Comparison of ENCODE assay signal across 9 mouse cellular contexts in genomic region chr14:25800166-25800960, GRCm38 (mm10). TPM values are rescaled to one million over a fixed set of nuclear protein-coding genes. Genes with fewer than 3 reads are reported as not detected.
DNase-seq lines count a peak whose midpoint lies in the region; ATAC-seq lines count a peak whose summit lies in the region.
"Had no signal": no experiment of that assay in that cellular context is flagged by ENCODE, and none has a peak within 500 bp of the region (broad histone marks: within the 10 kb centered on the region; RNA-seq: fewer than 3 reads in every experiment).

No protein-coding gene starts in this region.

- no peak for ATAC-seq in hindbrain, embryonic 12.5 days (ENCODE audit: low FRiP score)

- peaks cover 6% of the 10 kb centered on the region for H3K27me3 ChIP-seq in hindbrain, embryonic 12.5 days

- H3K4me3 ChIP-seq in hindbrain, embryonic 12.5 days: no peak overlapping the region
- H3K4me3 ChIP-seq: megakaryocyte, embryonic 14.5 days had no signal

- no peaks in the 10 kb centered on the region for H3K9me3 ChIP-seq in hindbrain, embryonic 12.5 days (replicated peaks)

- peak overlapping the region; percentile 15; the same call in 1 of the 2 replicates for H3K4me2 ChIP-seq in hindbrain, embryonic 12.5 days (replicated peaks)

- no peak overlapping the region for H3K9ac ChIP-seq in hindbrain, embryonic 12.5 days

- 28% methylated on average over 19 of the region's 19 CpGs for WGBS in hindbrain, embryonic 12.5 days

- DNase-seq in MN1 (ENCODE audit: low spot score): peak; percentile 91
- DNase-seq in cerebellum, adult 9-11 months: peak; percentile 65
- peak; percentile 54 to 78 for DNase-seq in frontal cortex, postnatal 14 days (ENCODE audit: low spot score in 2 of 2)
- peak; percentile 90 to 91 for DNase-seq in layer of hippocampus, postnatal 10 days (ENCODE audit: low spot score in 2 of 2)
- peak; percentile 93 for DNase-seq in lung, postnatal 14 days
- peak; percentile 90 for DNase-seq in retina, embryonic 14.5 days (ENCODE audit: low spot score)
- peak; percentile 77 to 85 for DNase-seq in thymus, postnatal 36 days

- H3K36me3 ChIP-seq in hindbrain, embryonic 12.5 days: no peaks in the 10 kb centered on the region

- H3K4me1 ChIP-seq in hindbrain, embryonic 12.5 days: peaks cover 22% of the 10 kb centered on the region; the same call in 1 of the 2 replicates
- H3K4me1 ChIP-seq: megakaryocyte, embryonic 14.5 days had no signal

- H3K27ac ChIP-seq in hindbrain, embryonic 12.5 days: no peak overlapping the region

RNA-seq across cellular contexts. Expression of gene Zcchc24, which starts 31.5 kb away (rescaled TPM):
- 25.1 and 31.5 TPM in 2 replicates for polyA plus RNA-seq in hindbrain, embryonic 12.5 days (2016; fragmentation: Nextera tagmentation; extraction: Ambion mirVana)
- 10 to 100 TPM; 52.0 to 55.7 TPM for total RNA-seq in layer of hippocampus, postnatal 10 days (2021)

RNA-seq across cellular contexts. Expression of gene Anxa11, which starts 41.6 kb away (rescaled TPM):
- polyA plus RNA-seq in hindbrain, embryonic 12.5 days (2016; fragmentation: Nextera tagmentation; extraction: Ambion mirVana): 6.2 and 6.9 TPM in 2 replicates
- 10 to 100 TPM; 16.6 to 17.0 TPM for total RNA-seq in layer of hippocampus, postnatal 10 days (2021)
